Mouse (Mus musculus): Measurements from ENCODE around the gene Slc41a2. TPM values are rescaled to one million over a fixed set of nuclear protein-coding genes. Genes with fewer than 3 reads are reported as not detected.

Slc41a2 gene
- total and polyA plus RNA-seq, 3 experiments: 0.05 TPM; not detected in 2

DNA sequence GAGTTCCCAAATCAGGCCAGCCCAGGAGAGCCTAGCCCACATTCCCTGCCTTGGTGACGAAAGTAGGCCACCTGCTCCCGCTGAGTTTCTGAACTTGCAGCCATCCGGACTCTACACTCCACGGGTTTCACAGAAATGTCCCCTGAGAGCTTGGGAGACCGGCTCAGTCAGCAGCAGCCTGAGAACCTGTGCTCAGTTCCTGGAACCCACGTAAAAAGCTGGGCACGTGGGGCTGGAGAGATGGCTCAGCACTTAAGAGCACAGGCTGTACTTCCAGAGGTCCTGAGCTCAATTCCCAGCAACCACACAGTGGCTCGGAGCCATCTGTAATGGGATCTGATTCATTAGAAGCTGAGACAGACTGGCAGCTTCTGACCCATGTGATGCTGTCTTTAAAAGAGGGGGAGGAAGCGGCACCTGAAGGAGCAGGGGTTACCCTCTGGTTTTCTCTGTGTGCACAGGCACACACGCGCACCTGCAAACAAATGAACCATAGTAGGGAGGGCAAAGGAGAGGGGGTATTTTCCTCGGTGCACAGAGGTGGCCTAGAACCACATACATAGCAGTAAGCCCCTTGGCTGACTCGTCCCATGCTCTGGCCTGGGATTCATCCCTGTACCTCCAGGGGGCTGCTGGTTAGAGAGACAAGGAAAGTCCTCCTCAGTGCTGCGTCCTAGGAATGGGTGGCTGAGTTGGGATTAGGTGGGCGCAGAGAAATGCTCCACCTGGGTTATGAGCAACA lies 155.7 kb downstream of the Slc41a2 start:
- H3K36me3 ChIP-seq (replicated peaks): peaks cover 86% of the 10 kb centered on the region
- H3K27me3 ChIP-seq (ENCODE audit: insufficient read depth, low read length): no peaks in the 10 kb centered on the region
- H3K9me3 ChIP-seq (replicated peaks): peaks cover 6% of the 10 kb centered on the region; the same call in 1 of the 2 replicates
- no peak overlapping the region for H3K4me3 ChIP-seq (ENCODE audit: low read depth, low read length)
- DNase-seq (ENCODE audit: low spot score): no peak
- ATAC-seq (ENCODE audit: extremely low read depth, insufficient number of reproducible peaks, low FRiP score, poor library complexity, severe bottlenecking): no peak
- TF ChIP-seq TAL1 (conservative IDR thresholded peaks at IDR 0.05; ENCODE audit: low read depth, low read length) (no peak), POLR2AphosphoS5 (IDR thresholded peaks at IDR 0.05; ENCODE audit: insufficient replicate concordance, low read depth, low read length) (no peak), GATA1 (IDR thresholded peaks at IDR 0.05; ENCODE audit: borderline replicate concordance, low read length) (no peak), GATA2 (IDR thresholded peaks at IDR 0.05; ENCODE audit: borderline replicate concordance, low read depth, low read length) (no peak), CTCF (IDR thresholded peaks at IDR 0.05; ENCODE audit: low read depth, low read length) (no peak)
- peaks cover 33% of the 10 kb centered on the region for H3K4me1 ChIP-seq (ENCODE audit: insufficient read depth, low read depth, low read length)

Other genes with a start within 250 kb of the Slc41a2 start
- gene D10Wsu102e, start 22.3 kb upstream of the Slc41a2 start, total RNA-seq (2014; fragmentation: Nextera tagmentation): 5.5 TPM in 2 replicates
- 2.0 and 2.3 TPM in 2 replicates for gene D10Wsu102e, start 22.3 kb upstream of the Slc41a2 start, total RNA-seq (2017)
- 0.54 and 0.67 TPM in 2 replicates for gene D10Wsu102e, start 22.3 kb upstream of the Slc41a2 start, polyA plus RNA-seq (2012)
- not detected in 2 replicates for gene Aldh1l2, start 196.3 kb upstream of the Slc41a2 start, total RNA-seq (2014; fragmentation: Nextera tagmentation)
- gene Aldh1l2, start 196.3 kb upstream of the Slc41a2 start, total RNA-seq (2017): under 0.01 and 0.27 TPM in 2 replicates
- gene Aldh1l2, start 196.3 kb upstream of the Slc41a2 start, polyA plus RNA-seq (2012): not detected in 2 replicates
- 46.0 and 48.3 TPM in 2 replicates for gene Washc4, start 205.9 kb upstream of the Slc41a2 start, total RNA-seq (2014; fragmentation: Nextera tagmentation)
- 57.4 and 61.5 TPM in 2 replicates for gene Washc4, start 205.9 kb upstream of the Slc41a2 start, total RNA-seq (2017)
- 1.5 and 2.3 TPM in 2 replicates for gene Washc4, start 205.9 kb upstream of the Slc41a2 start, polyA plus RNA-seq (2012)